Mouse (Mus musculus) heart, adult 2 months (tissue): ENCODE results near the gene Axin1.

ENCODE experiments used
- CTCF ChIP-seq: fragments of 200-600 bp; IDR thresholded peaks from 2 replicates; pipeline ENCODE4 v1.8.1; 2022; ENCODE audit warnings: antibody characterized with exemption, mild to moderate bottlenecking, moderate library complexity
- EP300 ChIP-seq: fragments of 200-500 bp; IDR thresholded peaks from 2 replicates; pipeline ENCODE4 v1.6.1; 2011; ENCODE audit warnings: low read depth, low read length, control low read depth; ENCODE audit not compliant: insufficient read depth
- POLR2A ChIP-seq: fragments of 200-500 bp; IDR thresholded peaks from 2 replicates; pipeline ENCODE4 v1.6.1; 2011; ENCODE audit warnings: mild to moderate bottlenecking, low read depth, low read length, control low read depth; ENCODE audit not compliant: insufficient read depth

- TF ChIP-seq CTCF (no peak), POLR2A (no peak), EP300 (no peak)
Measured at GRCm38 (mm10) chr17:26178611-26179010, 40.1 kb downstream of the Axin1 start.
